Mouse (Mus musculus) urinary bladder, adult 18-20 months (tissue): ENCODE results near the gene Rbsn.
A peak's percentile ranks its signal among the peaks of the same experiment; 100 is the strongest.

ENCODE experiments used
- DNase-seq, 2 experiments: peaks; one replicate each; pipeline ENCODE4 v3.0.0; 2022; ENCODE audit warnings: low spot score in 2 of 2, mixed read lengths in 2 of 2

The Rbsn gene

DNA sequence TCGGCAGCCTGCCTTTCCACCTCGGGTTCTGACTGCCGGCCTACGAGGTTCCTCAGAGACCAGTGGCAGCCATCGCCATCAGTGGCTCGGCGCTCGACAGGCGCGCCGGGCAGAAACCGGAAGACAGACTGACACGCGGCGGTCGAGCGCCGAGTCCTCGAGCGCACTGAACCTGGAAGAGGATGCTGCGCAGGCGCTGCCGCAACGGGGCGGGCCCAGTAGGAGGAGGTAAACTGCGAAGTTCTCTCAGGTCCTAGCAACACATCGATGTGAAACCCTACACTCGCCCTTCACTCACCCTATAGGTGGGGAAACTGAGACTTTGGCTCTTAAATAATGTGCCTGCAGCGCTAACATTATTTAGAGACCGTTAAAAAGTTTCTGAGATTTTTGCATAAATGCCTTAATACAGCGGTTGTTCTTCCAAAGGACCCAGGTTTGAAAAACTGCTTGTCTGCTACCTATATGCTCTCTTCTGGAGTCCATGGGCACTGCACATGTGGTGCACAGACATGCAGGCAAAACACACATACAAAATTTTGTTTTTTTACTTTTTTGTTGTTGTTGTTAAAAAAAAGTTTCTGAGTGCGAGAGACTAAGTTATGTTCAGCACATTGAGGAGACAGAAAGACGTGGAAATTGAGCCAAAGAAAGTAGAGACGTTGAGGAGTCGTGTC, at the start of gene Rbsn:
Gene Rbsn, minus strand, starts transcription at position 153 of the 677 bp plus-strand sequence.
- peak; percentile 88 to 92 for DNase-seq

DNA sequence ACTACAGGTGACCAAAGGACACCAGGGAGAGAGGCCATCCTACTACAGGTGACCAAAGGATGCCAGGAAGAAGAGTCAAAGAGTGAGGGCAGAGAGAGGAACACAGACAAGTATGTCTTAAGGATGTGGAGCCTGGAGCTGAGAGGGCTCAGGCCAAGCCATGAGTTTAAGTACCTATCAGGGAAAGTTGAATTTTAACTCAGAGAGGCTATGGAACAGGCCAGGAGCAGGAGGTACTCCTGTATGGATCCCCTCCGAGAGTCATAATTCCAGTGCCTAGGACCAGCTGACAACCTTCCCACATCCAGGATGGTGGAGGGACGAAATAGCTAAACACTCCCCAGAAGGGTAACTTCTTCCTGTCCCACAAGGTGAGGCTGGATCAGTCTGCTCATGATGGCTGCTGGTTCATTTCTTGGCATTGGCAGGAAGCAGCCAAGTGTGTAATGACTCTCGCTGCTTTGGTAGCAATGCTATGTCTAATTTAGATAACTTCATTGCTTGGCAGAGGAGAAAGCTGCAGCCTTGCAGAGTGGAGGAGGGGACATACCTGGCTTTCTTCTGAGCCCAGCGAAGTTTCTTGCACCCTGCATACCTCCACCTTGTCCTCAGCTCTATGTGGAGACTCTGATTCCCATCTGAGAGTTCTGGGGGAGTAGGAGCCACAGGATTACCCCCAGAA, 46.6 kb upstream of the Rbsn start:
- no peak for DNase-seq

DNA sequence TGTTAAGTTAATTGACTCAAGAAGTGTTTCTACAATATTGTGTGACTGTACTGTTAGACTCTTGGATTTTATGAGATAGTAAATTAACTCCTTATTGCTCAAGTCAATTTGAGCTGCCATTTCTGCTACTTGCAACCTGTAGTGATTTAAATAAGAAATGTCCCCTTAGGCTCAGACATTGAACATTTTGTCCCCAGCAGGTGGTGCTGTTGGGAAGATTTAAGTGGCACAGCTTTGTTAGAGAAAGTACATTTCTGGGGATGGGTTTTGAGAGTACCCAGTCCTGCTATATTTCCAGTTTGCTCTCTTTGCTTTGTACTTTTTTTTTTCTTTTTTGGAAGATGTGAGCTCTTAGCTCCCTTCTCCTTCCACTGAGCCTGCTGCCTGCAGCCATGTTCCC, 40.6 kb upstream of the Rbsn start:
- DNase-seq: no peak

DNA sequence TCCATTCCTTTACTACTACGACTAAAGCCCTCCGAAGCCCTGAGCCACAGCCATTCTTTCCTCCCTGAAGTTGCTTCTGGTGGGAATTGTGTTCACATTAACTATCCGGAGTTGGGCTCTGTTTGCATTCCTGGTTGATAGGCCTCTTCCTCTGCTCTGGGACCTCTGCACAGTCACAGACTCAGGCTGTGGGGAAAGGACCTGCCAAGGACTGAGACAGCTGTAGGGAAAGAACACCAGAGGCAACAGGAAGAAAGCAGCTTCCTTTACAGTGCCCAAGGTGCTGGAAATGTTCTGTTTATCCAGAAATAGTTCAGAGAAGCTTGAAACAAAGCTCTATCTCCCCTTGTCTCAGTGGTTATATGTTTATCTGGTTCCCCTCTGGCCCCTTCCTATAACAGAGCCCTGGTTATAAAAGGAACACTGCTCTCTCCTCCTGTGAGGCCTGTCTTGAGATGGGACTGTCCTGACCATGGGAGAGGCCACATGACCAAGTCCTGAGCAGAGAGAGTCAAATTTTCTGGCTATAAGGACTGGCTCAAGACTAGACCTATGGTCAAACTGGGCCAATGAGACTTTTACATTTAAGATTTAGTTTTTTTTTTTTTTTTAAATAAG, 38.6 kb upstream of the Rbsn start:
- DNase-seq: no peak

DNA sequence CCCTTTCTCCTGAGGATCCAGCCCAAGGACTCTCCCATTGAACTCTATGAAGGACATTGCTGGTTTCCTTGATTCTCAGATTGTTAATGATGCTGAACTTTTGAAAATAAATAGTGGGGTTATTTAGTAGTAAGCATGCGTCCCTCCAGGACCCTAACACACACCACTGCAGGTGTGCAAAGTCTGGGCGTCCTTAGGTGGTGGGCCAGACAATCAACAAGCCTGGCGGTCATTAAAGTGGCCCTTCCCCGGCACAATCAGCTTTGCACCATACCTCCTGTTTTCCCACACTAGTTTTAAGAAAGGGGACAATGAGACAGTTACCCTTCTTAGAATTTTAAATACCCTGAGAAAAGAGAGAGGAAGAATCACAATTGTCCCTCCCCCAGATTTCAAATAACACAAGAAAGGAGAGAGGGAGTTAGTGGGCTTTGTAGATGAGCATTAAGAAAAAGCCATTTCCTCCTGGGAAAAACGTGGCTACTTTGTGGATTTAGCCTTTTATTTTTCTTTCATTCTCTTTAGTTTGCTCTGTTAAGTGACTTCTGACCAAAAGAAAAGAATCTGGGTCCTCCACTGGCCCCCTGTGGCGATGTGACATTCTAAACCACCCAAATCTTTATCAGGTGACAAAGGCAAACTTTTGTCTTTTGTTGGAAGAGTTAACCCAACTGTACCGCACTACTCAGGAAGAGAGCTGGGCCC, 32.6 kb upstream of the Rbsn start:
- DNase-seq: no peak

DNA sequence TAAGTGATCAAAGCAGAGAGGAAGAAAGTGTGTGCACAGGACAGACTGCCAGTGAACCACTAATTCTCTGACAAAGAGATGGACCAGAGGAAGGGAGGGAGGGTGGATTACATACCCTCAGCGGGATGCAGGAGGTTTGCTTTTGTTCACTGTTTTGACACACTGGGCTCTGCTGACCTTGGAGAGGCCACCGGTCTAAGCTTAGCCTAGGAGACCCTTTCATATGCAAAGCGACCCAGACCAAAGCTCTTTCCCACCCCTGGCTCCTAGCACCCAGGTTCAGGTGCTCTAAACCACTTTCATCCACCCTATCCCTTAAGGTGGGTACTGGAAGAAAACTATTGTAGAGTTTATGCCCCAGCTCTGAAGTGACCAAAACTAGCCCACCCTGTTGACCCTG, 31.6 kb upstream of the Rbsn start:
- no peak for DNase-seq

DNA sequence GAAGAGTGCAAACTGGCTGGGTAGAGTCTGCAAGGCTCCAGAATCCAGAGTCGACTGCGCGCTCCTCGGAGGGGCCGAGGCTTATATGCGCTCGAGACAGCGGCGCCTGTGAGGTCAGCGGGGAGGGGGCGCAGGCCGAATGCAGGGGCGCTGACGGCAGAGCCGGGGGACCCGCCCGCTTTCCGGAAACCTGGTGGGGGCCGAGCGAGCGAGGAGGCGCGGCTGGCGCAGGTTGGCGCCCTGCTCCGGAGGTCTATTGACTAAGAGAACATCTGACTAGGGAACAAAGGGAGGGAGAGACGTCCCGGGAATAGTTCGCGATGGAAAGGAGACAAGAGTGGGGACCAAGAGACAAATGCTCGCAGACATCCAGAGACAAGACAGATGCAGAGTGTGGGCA, 29.9 kb upstream of the Rbsn start, which contains the start of gene Trh:
Gene Trh, minus strand, starts transcription at position 60 of the 400 bp plus-strand sequence.
- DNase-seq: no peak

DNA sequence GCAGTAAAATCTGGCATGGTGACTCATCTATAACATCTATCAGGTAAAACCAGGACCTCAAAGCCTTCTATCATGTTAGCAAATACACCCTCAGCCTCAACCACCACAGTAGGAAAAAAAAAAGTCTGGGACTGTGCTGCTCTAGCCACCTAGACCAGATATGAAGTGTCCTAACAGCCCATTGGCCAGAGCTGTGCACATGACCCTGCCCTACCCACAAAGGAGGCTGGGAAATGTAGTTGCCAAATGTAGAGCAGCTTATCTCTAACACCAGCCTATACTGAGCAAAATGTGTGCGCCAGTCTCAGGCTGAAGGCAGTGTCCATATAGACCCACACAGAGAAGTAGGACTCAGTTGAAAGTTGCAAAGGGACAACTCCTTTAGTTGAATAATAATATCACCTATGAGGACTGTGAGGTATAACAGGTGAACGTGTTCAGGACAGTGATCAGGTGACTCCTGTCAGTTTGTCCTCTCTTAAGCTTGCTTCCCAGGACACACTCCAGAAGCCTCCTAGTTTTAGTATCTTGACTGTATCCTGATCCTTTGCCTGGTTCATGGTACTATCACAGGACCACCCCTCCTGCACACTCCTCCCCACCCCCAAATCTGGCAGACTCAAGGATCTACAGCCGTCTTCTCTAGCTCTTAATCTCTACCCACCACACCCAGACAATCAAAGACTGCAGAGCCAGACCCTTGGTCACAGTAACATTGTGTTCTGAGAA, 26.6 kb upstream of the Rbsn start:
- DNase-seq: peak in 1 of 2 experiments; percentile 4

DNA sequence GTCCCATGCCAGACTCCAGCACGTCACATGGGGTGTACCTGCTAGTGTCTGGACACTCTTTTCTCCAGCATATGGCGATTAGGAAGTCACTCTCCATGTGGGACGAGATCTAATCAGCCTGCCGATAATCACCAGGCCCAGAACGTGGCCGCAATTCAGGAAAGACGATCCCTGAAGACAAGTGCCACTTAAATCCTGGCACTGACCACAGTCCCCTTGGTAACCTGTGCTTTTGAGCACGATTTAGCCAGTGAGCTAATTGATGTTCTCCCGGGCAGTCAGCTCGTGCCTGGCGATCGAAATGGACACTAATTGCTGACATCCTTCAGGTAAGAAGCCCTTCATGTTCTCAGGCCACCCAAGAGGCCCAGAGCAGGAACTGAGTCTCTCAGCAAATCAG, 20.3 kb upstream of the Rbsn start:
- DNase-seq: no peak

DNA sequence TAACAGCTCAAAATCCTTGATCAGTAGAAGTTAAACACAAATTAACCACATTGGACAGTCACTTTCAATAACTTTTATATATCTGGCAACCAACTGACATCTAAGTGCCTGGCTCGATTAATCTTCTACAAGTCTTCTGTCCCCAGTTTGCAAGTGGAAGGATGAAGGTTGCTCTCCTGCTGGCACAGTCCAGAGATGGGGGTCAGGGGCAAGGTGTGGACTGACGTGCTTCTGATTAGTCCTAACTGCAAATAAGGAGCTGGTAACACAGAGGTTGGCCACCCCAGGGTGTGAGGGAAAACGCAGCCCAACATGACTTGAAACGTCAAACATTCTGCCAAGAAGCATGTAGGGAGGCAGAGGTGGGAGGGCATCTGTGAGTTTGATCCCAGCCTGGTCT, 17.0 kb upstream of the Rbsn start:
- DNase-seq: no peak

DNA sequence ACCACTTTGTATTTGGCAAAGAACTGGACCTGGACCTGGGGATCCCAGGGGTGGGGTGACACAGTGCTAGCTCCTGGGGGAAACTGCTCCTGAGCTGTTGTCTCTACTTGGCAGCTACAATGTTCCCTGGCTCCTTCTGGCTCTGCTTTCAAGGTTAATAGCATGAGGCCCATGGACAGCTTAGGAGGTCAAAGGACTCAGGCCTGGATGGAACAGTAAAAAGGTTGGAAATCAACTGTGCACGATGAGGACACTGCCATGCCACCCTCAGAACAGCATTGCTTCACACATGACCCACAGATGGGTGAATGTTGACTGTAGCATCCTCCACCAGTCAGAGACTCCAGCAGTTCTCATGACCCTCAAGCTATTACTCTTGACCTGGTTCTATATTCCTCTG, 16.6 kb upstream of the Rbsn start:
- no peak for DNase-seq

DNA sequence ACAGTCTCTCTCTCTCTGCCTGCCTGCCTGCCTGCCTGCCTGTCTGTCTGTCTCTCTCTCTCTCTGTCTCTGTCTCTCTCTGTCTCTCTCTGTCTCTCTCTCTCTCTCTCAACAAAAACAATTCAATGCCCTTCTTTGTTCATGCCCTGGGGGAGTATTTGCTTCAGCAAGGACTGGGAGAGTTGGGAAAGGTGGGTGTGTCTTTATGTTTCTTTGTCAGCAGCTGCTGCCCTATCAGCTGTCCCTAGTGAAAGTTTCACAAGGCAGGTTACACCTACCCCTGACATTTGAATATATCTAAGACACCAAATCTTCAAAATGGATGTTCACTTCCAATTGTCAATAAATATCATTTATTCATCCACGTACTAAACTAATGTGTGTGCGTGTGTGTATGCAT, 14.9 kb upstream of the Rbsn start:
- DNase-seq: no peak

DNA sequence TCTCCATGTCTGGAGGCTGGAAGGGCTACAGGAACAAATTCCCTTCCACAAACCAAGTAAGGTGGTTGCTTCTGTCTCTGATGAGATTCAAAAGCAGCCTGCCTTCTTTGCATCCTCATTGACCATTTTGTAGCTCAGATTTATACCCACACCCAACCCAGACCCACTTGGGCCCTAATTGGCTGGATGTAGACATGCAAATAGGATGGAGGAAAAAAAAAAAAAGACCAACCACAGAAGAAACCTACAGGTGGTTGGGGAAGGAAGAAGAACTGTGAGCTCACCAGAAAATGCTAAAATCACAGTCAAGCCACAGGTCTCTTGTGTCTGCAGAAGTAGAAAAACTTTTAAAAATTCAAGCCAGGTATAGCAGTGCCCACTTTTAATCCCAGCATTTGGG, 14.4 kb upstream of the Rbsn start:
- DNase-seq: no peak

DNA sequence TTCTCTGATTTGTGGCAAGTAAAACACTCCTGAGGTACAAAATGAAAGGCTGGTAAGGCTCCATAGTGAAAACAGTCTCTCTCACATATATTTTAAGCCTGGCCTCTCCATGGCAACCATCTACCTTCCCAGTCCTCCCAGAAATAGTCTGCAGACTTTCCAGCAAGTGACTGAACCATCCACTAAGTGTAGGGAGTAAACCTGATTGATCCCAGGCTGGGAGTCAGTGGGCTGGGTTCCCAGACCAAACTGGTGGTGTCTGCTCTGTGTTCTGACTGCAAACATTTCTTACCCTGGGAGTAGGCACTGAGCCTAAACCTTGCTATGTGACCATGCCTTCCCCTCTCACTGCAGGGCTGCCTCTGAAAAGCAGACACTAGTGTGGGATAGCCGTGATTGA, 10.3 kb upstream of the Rbsn start:
- DNase-seq: no peak

DNA sequence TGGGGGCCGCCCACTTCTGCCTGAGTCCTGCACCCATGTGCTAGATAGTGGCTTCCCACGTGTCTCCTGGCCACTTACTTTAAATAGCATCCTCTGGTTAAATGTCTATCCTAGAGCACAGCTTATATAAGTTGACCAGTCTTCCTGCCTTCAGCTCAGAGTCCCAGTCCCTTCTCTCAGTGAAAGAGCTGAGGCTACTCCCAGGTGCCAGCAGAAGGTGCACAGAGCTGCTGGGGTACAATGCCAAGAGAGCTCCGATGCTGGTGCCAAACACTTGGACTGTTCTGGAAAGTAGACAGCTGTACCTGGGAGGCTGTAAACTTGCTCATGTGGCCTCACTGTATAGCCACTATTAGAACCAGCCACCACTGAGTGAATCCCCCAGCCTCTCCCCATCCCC, 7.3 kb upstream of the Rbsn start:
- no peak for DNase-seq

DNA sequence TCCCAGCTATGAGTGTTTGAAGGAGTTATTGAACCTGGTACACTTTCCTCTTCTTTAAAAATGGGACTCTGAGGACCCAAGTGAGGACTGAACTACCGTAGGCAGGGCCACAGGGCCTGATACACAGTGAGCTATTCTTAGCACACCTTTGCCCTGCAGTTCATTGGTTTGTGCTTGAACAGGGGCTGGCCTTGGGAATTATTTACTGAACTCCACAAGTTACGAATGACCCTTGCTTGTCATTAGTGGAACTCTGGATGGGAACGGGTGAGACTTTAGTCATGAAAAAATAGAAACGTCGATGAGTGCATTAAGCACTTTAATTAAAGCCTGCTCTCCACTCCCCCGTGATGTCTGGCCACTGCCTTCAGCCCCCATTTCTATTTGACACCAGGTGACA, 6.9 kb upstream of the Rbsn start:
- DNase-seq: no peak

DNA sequence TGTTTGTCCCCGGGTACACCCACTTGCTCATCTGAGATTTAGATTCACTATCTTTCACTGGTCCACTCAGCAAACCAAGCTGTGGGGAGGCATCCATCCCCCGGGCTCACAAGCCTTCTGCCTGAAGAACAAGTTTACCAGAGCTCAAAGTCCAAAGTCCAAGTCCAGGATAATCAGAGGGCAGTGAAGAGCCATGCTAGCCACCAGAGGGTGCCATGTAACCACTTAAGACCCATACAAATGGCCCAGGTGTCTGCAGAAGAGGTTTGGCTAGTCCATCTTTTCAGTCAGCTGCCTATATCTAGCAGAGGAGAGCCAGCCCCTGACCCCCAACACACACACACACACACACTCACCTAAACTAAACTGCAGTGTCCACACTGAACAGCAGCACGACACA, 4.7 kb upstream of the Rbsn start:
- peak in 1 of 2 experiments; percentile 9 for DNase-seq

DNA sequence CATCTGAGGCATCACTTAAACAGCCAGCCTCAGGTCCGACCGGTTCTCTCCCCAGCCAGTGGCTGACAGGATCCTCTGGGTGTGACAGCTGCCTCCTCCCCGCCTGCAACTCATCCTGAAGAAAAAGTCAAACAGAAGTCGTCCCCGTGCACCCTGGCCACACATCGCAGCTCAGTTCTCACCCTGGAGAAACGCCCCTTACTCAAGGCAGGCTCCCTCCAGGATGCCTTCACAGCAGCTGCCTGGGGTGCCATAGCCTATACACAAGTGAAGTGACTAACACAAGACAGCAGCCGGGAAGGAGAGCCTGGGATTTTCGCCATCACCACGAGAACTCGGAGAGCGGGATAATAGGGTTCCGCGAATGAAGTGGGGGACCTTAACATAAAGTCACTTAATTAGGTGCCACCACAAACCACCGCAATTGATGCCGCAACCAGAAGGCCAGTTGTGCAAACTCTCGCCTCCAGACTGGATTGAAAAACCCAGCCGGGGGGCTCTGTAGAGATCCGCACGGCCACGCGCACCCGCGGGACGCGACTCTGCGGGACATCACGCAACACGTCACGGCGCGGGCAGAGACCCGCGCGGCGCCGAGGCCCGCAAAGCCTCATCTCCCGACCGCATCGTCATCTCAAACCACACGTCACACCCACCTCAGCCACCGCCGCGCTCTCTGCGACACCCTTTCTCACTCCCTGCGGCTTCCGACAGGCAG, 511 bp downstream of the Rbsn start:
- peak in 1 of 2 experiments; percentile 28 for DNase-seq

DNA sequence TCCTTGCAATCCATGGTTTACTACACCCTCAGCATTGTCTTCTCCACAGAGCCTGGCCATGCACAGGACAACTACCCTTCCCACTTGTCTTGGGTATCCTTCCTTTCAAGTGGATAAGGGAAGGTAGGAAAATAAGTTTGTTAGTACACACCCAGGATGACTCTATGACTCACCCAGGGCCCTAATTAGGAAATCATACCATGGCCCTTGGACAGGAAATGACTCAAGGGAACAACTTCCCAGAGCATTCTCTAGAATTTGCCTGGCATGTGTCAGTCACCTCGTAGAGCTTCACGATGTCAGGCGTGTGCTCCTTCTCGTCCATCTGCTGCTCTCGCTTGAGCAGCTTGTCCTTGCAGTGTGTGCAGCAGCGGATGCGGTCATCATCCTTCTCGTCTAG, 15.3 kb downstream of the Rbsn start:
- no peak for DNase-seq

DNA sequence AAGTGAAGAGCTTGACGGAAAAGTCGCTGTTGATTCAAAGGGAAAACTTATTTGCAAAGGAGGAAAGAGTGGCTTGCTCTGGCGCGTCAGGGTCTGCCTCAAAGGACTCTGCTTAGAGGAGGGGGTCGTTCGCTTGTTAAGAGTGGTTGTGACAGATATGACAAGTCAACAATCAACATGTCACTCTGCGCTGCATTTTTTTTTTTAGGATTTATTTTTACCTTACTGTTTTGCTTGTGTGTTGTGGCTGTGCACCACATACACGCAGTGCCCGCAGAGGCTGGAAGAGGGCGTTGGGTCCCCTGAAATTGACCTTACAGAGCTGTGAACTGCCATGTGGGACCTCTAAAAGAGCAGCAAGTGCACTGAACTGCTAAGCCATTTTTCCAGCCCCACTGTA, 30.5 kb downstream of the Rbsn start:
- DNase-seq: no peak

DNA sequence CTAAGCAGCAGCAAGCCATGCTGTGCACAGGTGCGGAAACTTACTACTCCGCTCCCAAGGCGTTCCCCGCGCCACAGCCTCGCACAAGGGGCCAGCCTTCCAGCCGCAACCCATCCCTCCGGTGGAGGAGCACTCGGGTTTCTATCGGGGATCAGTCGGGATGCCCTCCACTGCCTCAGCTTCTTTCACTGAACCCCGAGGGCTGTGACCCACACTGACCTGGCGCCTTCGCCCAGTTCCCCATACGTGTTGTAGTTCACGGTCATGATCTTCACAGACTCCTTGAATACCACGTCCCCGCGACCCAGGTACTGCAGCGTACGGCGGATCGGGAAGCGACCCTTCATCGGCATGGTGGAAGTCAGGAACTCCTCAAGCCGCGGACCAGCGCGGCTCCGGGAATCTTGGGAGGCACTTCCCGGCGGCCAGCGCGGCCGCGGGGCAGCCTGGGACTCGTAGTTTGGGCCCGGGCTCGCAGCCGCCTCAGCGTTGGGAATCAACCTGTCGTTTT, 31.0 kb downstream of the Rbsn start, which contains the start of gene Mrps25:
Gene Mrps25, minus strand, starts transcription at position 413 of the 511 bp plus-strand sequence.
- peak; percentile 52 to 59 for DNase-seq
